Mouse (Mus musculus): Measurements from ENCODE around the gene RPS10-NUDT3. TPM values are rescaled to one million over a fixed set of nuclear protein-coding genes. Genes with fewer than 3 reads are reported as not detected.

RPS10-NUDT3 gene
- polyA plus RNA-seq, 1 experiment from 2014 or later, result not detected

DNA sequence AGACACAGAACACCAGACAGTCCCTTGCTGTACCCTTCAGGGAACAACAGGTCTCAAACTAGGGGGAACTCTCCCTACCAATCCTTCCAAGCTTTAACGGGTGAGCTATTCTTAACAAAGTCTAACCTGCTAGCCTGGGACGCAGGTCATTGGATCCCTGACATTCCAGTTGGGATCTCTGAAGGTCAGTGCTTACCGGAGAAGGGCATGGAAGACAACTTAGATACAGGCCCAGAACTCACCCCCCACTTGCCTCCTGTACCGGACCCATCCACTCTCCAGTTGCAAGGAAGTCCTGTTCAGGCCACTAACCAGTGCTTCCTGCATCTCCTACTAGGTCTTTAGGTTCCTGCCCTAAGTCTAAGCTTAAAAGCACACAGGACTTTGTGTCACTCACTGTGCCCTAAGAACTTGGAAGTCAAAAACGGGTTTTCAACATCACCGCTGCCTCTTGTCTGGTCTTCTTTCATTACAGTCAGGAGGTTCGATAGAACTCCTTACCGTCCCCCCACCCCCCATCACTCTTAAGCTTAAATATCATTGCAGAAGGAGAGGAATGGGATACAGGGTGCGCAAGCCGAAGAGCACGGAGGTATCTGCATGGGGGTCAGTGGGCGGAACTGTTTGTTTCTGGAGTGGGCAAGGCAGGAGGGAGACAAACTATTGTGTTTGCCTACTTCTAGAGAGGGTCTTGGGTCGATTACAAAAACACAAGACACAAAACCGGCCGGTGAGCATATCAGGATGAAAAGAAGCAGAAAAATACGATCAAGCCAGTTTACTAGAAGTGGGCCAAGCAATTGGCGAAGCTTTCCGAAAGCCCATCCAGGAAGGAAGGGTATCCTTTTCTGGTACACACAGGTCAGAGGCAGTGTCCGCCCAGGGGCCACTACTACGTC is 80.7 kb downstream of the RPS10-NUDT3 start:
- H3K4me1 ChIP-seq (replicated peaks; ENCODE audit: insufficient read depth, low read length), result peaks cover 19% of the 10 kb centered on the region
- peak overlapping the region; percentile 91 for H3K4me2 ChIP-seq (ENCODE audit: low read length)
- no peaks in the 10 kb centered on the region for H3K9me3 ChIP-seq (replicated peaks; ENCODE audit: low read length)
- ATAC-seq (replicated peaks; ENCODE audit: low FRiP score, low read depth) (no peak), DNase-seq (ENCODE audit: low spot score) (no peak)
- H3K27me3 ChIP-seq (ENCODE audit: insufficient read depth, low read length), result no peaks in the 10 kb centered on the region
- H3K36me3 ChIP-seq (ENCODE audit: insufficient read depth, low read length), result no peaks in the 10 kb centered on the region
- 0 out of 2 replicates have a peak overlapping the region, but pooled peaks have one; percentile 77 for H3K4me3 ChIP-seq (replicated peaks; ENCODE audit: low read depth, low read length)
- H3K9ac ChIP-seq (ENCODE audit: low read depth, low read length), result peak overlapping the region; percentile 88
- TF ChIP-seq CTCF (IDR thresholded peaks at IDR 0.05; ENCODE audit: low read depth), result no peak
- peak overlapping the region; percentile 96 for H3K27ac ChIP-seq
- WGBS, result 56% methylated on average over 20 of the region's 20 CpGs

- no peak for DNase-seq (ENCODE audit: low spot score)
- Histone ChIP-seq H3K36me3 (ENCODE audit: insufficient read depth, low read length) (no peaks in the 10 kb centered on the region), H3K4me2 (ENCODE audit: low read length) (no peak overlapping the region), H3K27ac (no peak overlapping the region), H3K9me3 (replicated peaks; ENCODE audit: low read length) (no peaks in the 10 kb centered on the region), H3K27me3 (ENCODE audit: insufficient read depth, low read length) (no peaks in the 10 kb centered on the region), H3K4me1 (replicated peaks; ENCODE audit: insufficient read depth, low read length) (peaks cover 16% of the 10 kb centered on the region), H3K9ac (ENCODE audit: low read depth, low read length) (no peak overlapping the region), H3K4me3 (replicated peaks; ENCODE audit: low read depth, low read length) (no peak overlapping the region)
- TF ChIP-seq CTCF (IDR thresholded peaks at IDR 0.05; ENCODE audit: low read depth), result no peak
- ATAC-seq (replicated peaks; ENCODE audit: low FRiP score, low read depth), result no peak
- WGBS, result 76% methylated on average over 23 of the region's 23 CpGs
Observed at GRCm38 (mm10) chr17:27552215-27553201, 82.5 kb downstream of the RPS10-NUDT3 start.

DNA sequence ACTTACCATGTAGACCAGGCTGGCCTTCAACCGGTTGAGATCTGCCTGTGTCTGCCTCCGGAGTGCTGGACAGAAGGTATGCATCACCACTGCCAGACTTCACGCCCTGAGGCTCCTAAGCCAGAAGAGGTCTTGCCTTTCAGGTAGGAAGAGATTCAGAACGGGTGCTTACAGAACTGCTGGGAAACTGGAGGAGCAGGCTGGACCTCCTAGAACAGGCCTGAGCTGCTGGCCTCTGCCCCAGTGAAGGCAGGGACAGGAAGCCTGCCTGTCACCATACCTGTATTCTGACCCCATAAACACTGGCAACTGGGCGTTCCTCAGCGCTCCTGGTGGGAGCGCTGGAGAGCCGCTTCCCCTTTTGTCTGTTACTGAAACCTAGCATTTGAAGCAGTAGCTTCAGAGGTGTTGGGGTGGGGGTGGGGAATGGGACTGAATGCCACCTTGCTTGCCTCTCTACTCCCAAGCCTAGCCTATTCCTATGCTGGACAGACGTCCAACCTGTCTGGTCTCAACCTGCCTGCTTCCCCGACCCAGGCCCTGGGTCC is 83.6 kb downstream of the RPS10-NUDT3 start:
- 66% methylated on average over 10 of the region's 10 CpGs for WGBS
- no peak for TF ChIP-seq CTCF (IDR thresholded peaks at IDR 0.05; ENCODE audit: low read depth)

GRCm38 (mm10) chr17:27549234-27549633 is 85.8 kb downstream of the RPS10-NUDT3 start:
- ATAC-seq (replicated peaks; ENCODE audit: low FRiP score, low read depth) (no peak), DNase-seq (ENCODE audit: low spot score) (no peak)
- no peak overlapping the region for H3K27ac ChIP-seq
- no peaks in the 10 kb centered on the region for H3K9me3 ChIP-seq (replicated peaks; ENCODE audit: low read length)
- H3K27me3 ChIP-seq (ENCODE audit: insufficient read depth, low read length), result no peaks in the 10 kb centered on the region
- H3K4me3 ChIP-seq (replicated peaks; ENCODE audit: low read depth, low read length), result no peak overlapping the region
- 53% methylated on average over 8 of the region's 8 CpGs for WGBS
- TF ChIP-seq CTCF (IDR thresholded peaks at IDR 0.05; ENCODE audit: low read depth), result no peak
- H3K36me3 ChIP-seq (ENCODE audit: insufficient read depth, low read length), result no peaks in the 10 kb centered on the region
- no peak overlapping the region for H3K4me2 ChIP-seq (ENCODE audit: low read length)
- no peak overlapping the region for H3K9ac ChIP-seq (ENCODE audit: low read depth, low read length)
- H3K4me1 ChIP-seq (replicated peaks; ENCODE audit: insufficient read depth, low read length), result 0 out of 2 replicates have a peak, but pooled peaks cover 5% of the 10 kb centered on the region

More for the DNA sequence above, 83.6 kb downstream of the RPS10-NUDT3 start:
- Histone ChIP-seq H3K36me3 (ENCODE audit: insufficient read depth, low read length) (no peaks in the 10 kb centered on the region), H3K27ac (no peak overlapping the region), H3K9ac (ENCODE audit: low read depth, low read length) (no peak overlapping the region), H3K27me3 (ENCODE audit: insufficient read depth, low read length) (no peaks in the 10 kb centered on the region), H3K4me3 (replicated peaks; ENCODE audit: low read depth, low read length) (no peak overlapping the region), H3K9me3 (replicated peaks; ENCODE audit: low read length) (no peaks in the 10 kb centered on the region), H3K4me1 (replicated peaks; ENCODE audit: insufficient read depth, low read length) (peaks cover 16% of the 10 kb centered on the region; the same call in 1 of the 2 replicates), H3K4me2 (ENCODE audit: low read length) (no peak overlapping the region)
- DNase-seq (ENCODE audit: low spot score) (no peak), ATAC-seq (replicated peaks; ENCODE audit: low FRiP score, low read depth) (no peak)

DNA sequence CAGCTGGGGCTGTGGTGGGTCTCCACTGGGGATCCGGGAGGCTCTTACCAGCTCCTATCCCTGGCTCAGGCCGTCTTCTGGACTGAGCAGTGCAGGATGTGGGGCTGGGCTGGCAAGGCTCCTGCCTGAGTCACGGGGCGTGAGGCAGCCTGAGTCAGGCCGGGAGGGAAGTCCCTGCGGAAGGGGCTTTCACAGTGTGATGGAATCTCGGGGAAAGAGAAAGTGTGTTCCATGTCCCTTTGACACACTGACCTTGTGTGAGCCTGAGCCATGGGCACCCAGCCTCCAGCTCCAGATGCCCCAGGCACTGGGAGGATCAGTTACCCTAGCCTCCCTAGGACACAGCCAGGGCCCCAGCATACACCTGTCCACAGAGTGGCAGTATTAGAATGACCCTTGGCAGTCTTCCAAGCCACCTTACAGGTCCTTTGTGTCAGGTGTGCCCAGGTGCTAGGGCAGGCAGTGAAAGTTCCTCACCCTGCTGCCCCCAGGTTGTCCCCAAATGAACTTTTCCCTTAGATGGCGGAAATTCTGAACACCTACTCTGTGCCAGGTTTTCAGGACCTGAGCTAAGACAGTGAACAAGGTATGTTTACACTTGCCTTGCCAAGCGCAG is 87.7 kb downstream of the RPS10-NUDT3 start:
- H3K4me3 ChIP-seq (replicated peaks; ENCODE audit: low read depth, low read length), result no peak overlapping the region
- DNase-seq (ENCODE audit: low spot score) (no peak), ATAC-seq (replicated peaks; ENCODE audit: low FRiP score, low read depth) (peak; percentile 30; the same call in 1 of the 2 replicates)
- WGBS, result 54% methylated on average over 9 of the region's 9 CpGs
- H3K4me2 ChIP-seq (ENCODE audit: low read length), result no peak overlapping the region
- H3K9me3 ChIP-seq (replicated peaks; ENCODE audit: low read length), result no peaks in the 10 kb centered on the region
- no peak for TF ChIP-seq CTCF (IDR thresholded peaks at IDR 0.05; ENCODE audit: low read depth)
- H3K36me3 ChIP-seq (ENCODE audit: insufficient read depth, low read length), result no peaks in the 10 kb centered on the region
- H3K4me1 ChIP-seq (replicated peaks; ENCODE audit: insufficient read depth, low read length), result 0 out of 2 replicates have a peak, but pooled peaks cover 5% of the 10 kb centered on the region
- no peak overlapping the region for H3K9ac ChIP-seq (ENCODE audit: low read depth, low read length)
- no peak overlapping the region for H3K27ac ChIP-seq
- H3K27me3 ChIP-seq (ENCODE audit: insufficient read depth, low read length), result no peaks in the 10 kb centered on the region
